In genomic region chr9:72458233-72458632, GRCm38 (mm10) we compare ENCODE assay signal across 8 mouse cellular contexts. TPM values are rescaled to one million over a fixed set of nuclear protein-coding genes. Genes with fewer than 3 reads are reported as not detected.
A peak's percentile ranks its signal among the peaks of the same experiment; 100 is the strongest.
DNase-seq lines count a peak whose midpoint lies in the region; ATAC-seq and TF ChIP-seq lines count a peak whose summit lies in the region.

No protein-coding gene starts in this region.

- no peaks in the 10 kb centered on the region for H3K9me3 ChIP-seq in kidney, embryonic 14.5 days (ENCODE audit: control insufficient read depth, low read length)
- no peaks in the 10 kb centered on the region for H3K9me3 ChIP-seq in stomach, postnatal 0 days (ENCODE audit: control insufficient read depth, low read length)

- no peak overlapping the region for H3K4me2 ChIP-seq in kidney, embryonic 14.5 days (replicated peaks; ENCODE audit: low read depth, low read length)
- no peak overlapping the region for H3K4me2 ChIP-seq in stomach, postnatal 0 days (replicated peaks; ENCODE audit: low read depth)

- no peaks in the 10 kb centered on the region for H3K4me1 ChIP-seq in kidney, embryonic 14.5 days (ENCODE audit: control insufficient read depth, insufficient read depth, low read length)
- no peaks in the 10 kb centered on the region for H3K4me1 ChIP-seq in liver, adult 2 months (ENCODE audit: control insufficient read depth, insufficient read depth, low read length)
- H3K4me1 ChIP-seq in stomach, postnatal 0 days (replicated peaks; ENCODE audit: control insufficient read depth, insufficient read depth) = no peaks in the 10 kb centered on the region

- H3K79me2 ChIP-seq in liver, adult 2 months (ENCODE audit: control insufficient read depth, insufficient read depth, low read length) = no peaks in the 10 kb centered on the region

- 24% methylated on average over 5 of the region's 5 CpGs for WGBS in kidney, embryonic 14.5 days
- WGBS in liver, adult 2 months = 16% methylated on average over 5 of the region's 5 CpGs
- 19% methylated on average over 5 of the region's 5 CpGs for WGBS in stomach, postnatal 0 days

- H3K4me3 ChIP-seq in kidney, embryonic 14.5 days (ENCODE audit: low read length) = no peak overlapping the region
- no peak overlapping the region for H3K4me3 ChIP-seq in liver, adult 2 months (ENCODE audit: insufficient read depth, low read depth, low read length)
- H3K4me3 ChIP-seq in stomach, postnatal 0 days (ENCODE audit: low read depth, low read length) = no peak overlapping the region

- H3K27me3 ChIP-seq in kidney, embryonic 14.5 days (ENCODE audit: control insufficient read depth, insufficient read depth, low read length) = no peaks in the 10 kb centered on the region
- H3K27me3 ChIP-seq in liver, adult 2 months (ENCODE audit: control insufficient read depth, insufficient read depth, low read length) = no peaks in the 10 kb centered on the region
- H3K27me3 ChIP-seq in stomach, postnatal 0 days (ENCODE audit: control insufficient read depth, insufficient read depth, low read length) = no peaks in the 10 kb centered on the region

- no peak for TF ChIP-seq POLR2A in liver, adult 2 months (IDR thresholded peaks at IDR 0.05; ENCODE audit: extremely low read depth, insufficient read depth, low read length)

- H3K27ac ChIP-seq in kidney, embryonic 14.5 days (ENCODE audit: low read depth, low read length) = no peak overlapping the region
- H3K27ac ChIP-seq in liver, adult 2 months (replicated peaks; ENCODE audit: insufficient read depth, low read depth, low read length) = no peak overlapping the region
- H3K27ac ChIP-seq in stomach, postnatal 0 days (replicated peaks) = no peak overlapping the region

- peak; percentile 66; the same call in 1 of the 2 replicates for ATAC-seq in kidney, embryonic 14.5 days (ENCODE audit: low FRiP score, low TSS enrichment)
- peak; percentile 69; the same call in 1 of the 2 replicates for ATAC-seq in stomach, postnatal 0 days (ENCODE audit: low FRiP score, low TSS enrichment)

- DNase-seq in 416B (ENCODE audit: low read depth) = peak; percentile 87
- peak; percentile 71 for DNase-seq in R1 (ENCODE audit: low read depth, low spot score)
- DNase-seq in cerebellum, postnatal 36 days = peak; percentile 58 to 66
- peak; percentile 36 to 44 for DNase-seq in gastrocnemius, adult 8-10 months (ENCODE audit: low spot score in 2 of 2)
- DNase-seq in liver, adult 2 months (ENCODE audit: extremely low read depth, low read depth, low spot score) = peak; percentile 51
- peak; percentile 87 for DNase-seq in naive thymus-derived CD4-positive, alpha-beta T cell, adult 2 months (ENCODE audit: low read depth)
- peak; percentile 60 for DNase-seq in stomach, postnatal 0 days (ENCODE audit: low spot score)

- TF ChIP-seq CTCF in liver, adult 2 months (IDR thresholded peaks at IDR 0.05; ENCODE audit: low read depth, low read length) = peak; percentile 95
- peak; percentile 91 for TF ChIP-seq CTCF in stomach, postnatal 0 days (IDR thresholded peaks at IDR 0.05; ENCODE audit: low read depth)

- no peak overlapping the region for H3K9ac ChIP-seq in kidney, embryonic 14.5 days (ENCODE audit: low read depth, low read length)
- no peak overlapping the region for H3K9ac ChIP-seq in liver, adult 2 months (ENCODE audit: low read depth, low read length)
- no peak overlapping the region for H3K9ac ChIP-seq in stomach, postnatal 0 days (ENCODE audit: low read length)

- no peak for TF ChIP-seq EP300 in stomach, postnatal 0 days (optimal IDR thresholded peaks at IDR 0.05)

- peaks cover 47% of the 10 kb centered on the region for H3K36me3 ChIP-seq in kidney, embryonic 14.5 days (ENCODE audit: control insufficient read depth, insufficient read depth, low read length)
- H3K36me3 ChIP-seq in liver, adult 2 months (ENCODE audit: control insufficient read depth, insufficient read depth, low read length) = no peaks in the 10 kb centered on the region
- H3K36me3 ChIP-seq in stomach, postnatal 0 days (ENCODE audit: control insufficient read depth, insufficient read depth, low read length) = no peaks in the 10 kb centered on the region

RNA-seq across cellular contexts. Expression of gene Mns1, which starts 20.4 kb away (rescaled TPM):
- total RNA-seq in gastrocnemius, adult 8-10 months (2022) = under 1 TPM in 3 of 4 experiments, not detected in 1; 0.05 to 0.16 (median 0.08) TPM
- 37.4 and 42.3 TPM in 2 replicates for polyA plus RNA-seq in kidney, embryonic 14.5 days (2014; fragmentation: Nextera tagmentation; extraction: Ambion mirVana)
- total RNA-seq in liver, adult 2 months (2014; rRNA removed) = 0.13 and 0.18 TPM in 2 replicates
- 0.02 and 0.09 TPM in 2 replicates for polyA plus RNA-seq in liver, adult 2 months (2012; rRNA removed)
- polyA plus RNA-seq in stomach, postnatal 0 days (2015; fragmentation: Nextera tagmentation; extraction: Ambion mirVana) = 4.0 and 5.0 TPM in 2 replicates

RNA-seq across cellular contexts. Expression of gene Tex9, which starts 33.8 kb away (rescaled TPM):
- 1 to 10 TPM in 3 of 4 experiments, under 1 TPM in 1; 0.99 to 1.9 (median 1.4) TPM for total RNA-seq in gastrocnemius, adult 8-10 months (2022)
- polyA plus RNA-seq in kidney, embryonic 14.5 days (2014; fragmentation: Nextera tagmentation; extraction: Ambion mirVana) = 48.5 and 48.9 TPM in 2 replicates
- 1.0 and 1.8 TPM in 2 replicates for total RNA-seq in liver, adult 2 months (2014; rRNA removed)
- 0.22 and 0.35 TPM in 2 replicates for polyA plus RNA-seq in liver, adult 2 months (2012; rRNA removed)
- polyA plus RNA-seq in stomach, postnatal 0 days (2015; fragmentation: Nextera tagmentation; extraction: Ambion mirVana) = 9.6 and 10.8 TPM in 2 replicates
